Mouse (Mus musculus): ENCODE measurements around the gene Prr3.

- TF ChIP-seq CTCF (IDR thresholded peaks at IDR 0.05; ENCODE audit: low read depth): peak; percentile 93
- no peak for TF ChIP-seq EP300 (IDR thresholded peaks at IDR 0.05; ENCODE audit: low read depth)
These were observed 42.2 kb downstream of the Prr3 start for GRCm38 (mm10) chr17:35937700-35938348.

Measured in liver, embryonic 14.5 days (tissue).